Mouse (Mus musculus) embryonic facial prominence, embryonic 11.5 days (tissue): ENCODE measurements around the gene Celsr1. TPM values are rescaled to one million over a fixed set of nuclear protein-coding genes. Genes with fewer than 3 reads are reported as not detected.

Source experiments
- ATAC-seq: fragments of 200-750 bp; cut with Nextera tagmentation; replicated peaks from 2 replicates; pipeline ENCODE4 v1.8.0; 2017; ENCODE audit warnings: low read depth; ENCODE audit not compliant: insufficient number of reproducible peaks, low FRiP score, low TSS enrichment
- DNase-seq: peaks from one replicate; pipeline ENCODE4 v3.0.0-alpha.2; 2015; ENCODE audit warnings: low spot score
- H3K27ac ChIP-seq: fragments of 300-500 bp; sonication (generic); replicated peaks from 2 replicates; pipeline ENCODE4 v1.5.1; 2014; ENCODE audit warnings: mild to moderate bottlenecking, low read depth, low read length, control low read depth
- H3K27me3 ChIP-seq: fragments of 300-500 bp; sonication (generic); 2 replicates; pipeline ENCODE4 v1.6.1; 2014; ENCODE audit warnings: mild to moderate bottlenecking, low read length, moderate library complexity, mixed read lengths; ENCODE audit not compliant: control insufficient read depth, insufficient read depth
- H3K36me3 ChIP-seq: fragments of 300-500 bp; sonication (generic); replicated peaks from 2 replicates; pipeline ENCODE4 v1.6.1; 2014; ENCODE audit warnings: low read depth, mild to moderate bottlenecking, low read length, moderate library complexity, mixed read lengths; ENCODE audit not compliant: control insufficient read depth, insufficient read depth
- H3K4me1 ChIP-seq: fragments of 300-500 bp; sonication (generic); 2 replicates; pipeline ENCODE4 v1.6.1; 2014; ENCODE audit warnings: low read length, mixed read lengths; ENCODE audit not compliant: control insufficient read depth, insufficient read depth
- H3K4me2 ChIP-seq: fragments of 300-500 bp; sonication (generic); 2 replicates; pipeline ENCODE4 v1.6.1; 2014; ENCODE audit warnings: low read depth, mild to moderate bottlenecking, control low read depth, low read length, moderate library complexity
- H3K4me3 ChIP-seq: fragments of 300-500 bp; sonication (generic); 2 replicates; pipeline ENCODE4 v1.5.1; 2014; ENCODE audit warnings: low read depth, low read length, control low read depth
- H3K9ac ChIP-seq: fragments of 300-500 bp; sonication (generic); replicated peaks from 2 replicates; pipeline ENCODE4 v1.6.1; 2014; ENCODE audit warnings: mild to moderate bottlenecking, control low read depth, low read length
- H3K9me3 ChIP-seq: fragments of 300-500 bp; sonication (generic); replicated peaks from 2 replicates; pipeline ENCODE4 v1.6.1; 2016; ENCODE audit warnings: mild to moderate bottlenecking, low read length, inconsistent platforms, mixed read lengths; ENCODE audit not compliant: control insufficient read depth
- WGBS: fragments of 180-500 bp; shearing (Covaris S2); extraction: QIAGEN DNeasy Blood & Tissue Kit; methylation state at CpG from one replicate; pipeline ENCODE4 v1.1.7; 2014; 5-methylcytosine and 5-hydroxymethylcytosine counted together
- polyA plus RNA-seq: library from polyadenylated mRNA; unstranded; fragments of >200 nt; fragmentation: Nextera tagmentation; extraction: Ambion mirVana; gene quantifications from 2 replicates; pipeline ENCODE4 v1.2.1, GENCODE M21; 2014

Gene Celsr1
- polyA plus RNA-seq, 1 experiment from 2014 or later, result 2.0 TPM

DNA sequence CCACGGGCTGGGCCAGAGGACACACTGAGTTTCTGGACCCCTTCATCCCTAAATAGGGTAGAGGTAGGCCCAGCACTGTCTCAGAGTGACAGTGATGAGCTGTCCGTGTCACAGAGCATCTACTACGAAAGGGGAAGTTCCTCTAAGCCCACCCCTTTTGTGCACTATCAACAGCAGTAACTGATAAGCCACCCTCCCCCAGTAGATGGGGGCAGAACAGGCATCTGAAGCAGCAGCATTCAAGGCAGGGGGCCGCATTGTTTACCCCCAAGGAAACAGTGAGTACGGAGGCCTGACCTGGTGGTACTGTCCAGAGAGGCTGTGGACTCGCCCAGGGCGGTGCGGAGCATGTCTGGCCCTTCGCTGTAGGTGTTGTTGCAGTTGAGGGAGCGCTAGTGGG is 131.1 kb downstream of the Celsr1 start:
- 85% methylated on average over 10 of the region's 10 CpGs for WGBS
- no peak for ATAC-seq
- no peak overlapping the region for H3K27ac ChIP-seq
- H3K4me3 ChIP-seq, result no peak overlapping the region
- DNase-seq, result no peak
- no peak overlapping the region for H3K4me2 ChIP-seq
- H3K36me3 ChIP-seq, result no peaks in the 10 kb centered on the region
- H3K4me1 ChIP-seq, result no peaks in the 10 kb centered on the region
- H3K9me3 ChIP-seq, result no peaks in the 10 kb centered on the region
- no peaks in the 10 kb centered on the region for H3K27me3 ChIP-seq
- H3K9ac ChIP-seq, result no peak overlapping the region

DNA sequence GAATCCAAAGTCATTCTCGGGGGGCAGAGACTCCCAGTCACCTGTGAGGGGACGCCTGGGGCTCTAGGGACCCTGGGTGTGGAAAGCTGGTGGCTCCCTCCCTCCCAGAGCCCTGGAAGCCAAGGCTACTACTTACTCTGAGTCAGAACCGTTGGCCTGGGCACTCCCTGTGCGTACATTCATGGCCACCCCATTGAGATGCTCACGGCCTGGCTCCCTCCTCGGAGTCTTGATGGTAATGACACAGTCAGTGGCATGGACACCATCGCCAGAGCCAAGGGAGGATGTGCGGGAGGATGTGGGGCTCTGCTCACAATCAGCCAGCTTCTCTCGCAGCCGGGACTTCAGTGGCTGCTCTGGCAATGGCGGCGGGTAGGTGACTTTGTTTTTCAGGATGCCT is 132.8 kb downstream of the Celsr1 start:
- no peaks in the 10 kb centered on the region for H3K36me3 ChIP-seq
- no peaks in the 10 kb centered on the region for H3K4me1 ChIP-seq
- H3K27me3 ChIP-seq, result no peaks in the 10 kb centered on the region
- no peak overlapping the region for H3K9ac ChIP-seq
- H3K9me3 ChIP-seq, result no peaks in the 10 kb centered on the region
- no peak overlapping the region for H3K27ac ChIP-seq
- WGBS, result 85% methylated on average over 12 of the region's 12 CpGs
- DNase-seq (no peak), ATAC-seq (no peak)
- no peak overlapping the region for H3K4me3 ChIP-seq
- H3K4me2 ChIP-seq, result no peak overlapping the region

DNA sequence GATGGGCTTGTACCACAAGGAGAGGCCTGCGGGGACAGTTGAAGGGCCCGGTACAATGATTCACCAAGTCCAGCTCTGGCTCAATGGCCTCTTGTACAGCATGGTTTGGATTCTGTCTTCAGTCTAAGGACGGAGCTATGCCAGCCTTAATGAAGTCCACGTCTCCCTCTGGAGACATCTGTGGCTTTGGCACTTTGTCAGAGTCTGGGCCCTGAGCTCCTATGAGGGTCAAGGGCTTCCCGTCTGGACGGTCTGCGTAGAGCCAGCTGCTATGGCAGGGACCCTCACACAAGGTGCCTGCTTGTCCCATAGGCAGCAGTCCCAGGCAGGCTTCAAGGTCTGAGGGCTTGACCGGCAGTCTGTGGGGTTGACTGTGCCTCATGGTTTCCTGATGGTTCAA is 133.3 kb downstream of the Celsr1 start:
- Histone ChIP-seq H3K4me1 (no peaks in the 10 kb centered on the region), H3K9ac (no peak overlapping the region), H3K4me2 (no peak overlapping the region), H3K27ac (no peak overlapping the region), H3K27me3 (no peaks in the 10 kb centered on the region), H3K4me3 (no peak overlapping the region), H3K9me3 (no peaks in the 10 kb centered on the region), H3K36me3 (no peaks in the 10 kb centered on the region)
- no peak for DNase-seq
- WGBS, result 95% methylated on average over 8 of the region's 8 CpGs
- no peak for ATAC-seq

DNA sequence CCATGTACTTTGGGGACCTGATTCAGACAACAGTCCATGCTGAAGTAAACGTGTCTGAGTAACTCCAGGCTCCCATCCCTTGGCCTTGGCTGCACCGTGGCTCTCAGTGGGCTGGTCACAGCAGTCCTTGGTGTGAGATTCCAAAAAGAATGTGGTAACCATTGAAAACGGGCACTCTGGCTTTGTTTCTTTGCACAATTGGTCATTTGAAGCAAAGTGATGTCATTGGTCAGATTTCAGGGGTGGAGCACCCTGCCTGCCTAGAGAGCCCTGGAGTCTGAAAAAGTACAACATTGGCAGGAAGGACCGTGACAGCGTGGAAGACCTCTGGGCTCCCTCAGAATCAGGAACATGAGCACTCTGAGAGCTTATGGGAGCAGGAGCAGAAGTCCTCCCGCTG is 134.2 kb downstream of the Celsr1 start:
- no peaks in the 10 kb centered on the region for H3K27me3 ChIP-seq
- no peak overlapping the region for H3K4me3 ChIP-seq
- H3K4me2 ChIP-seq, result no peak overlapping the region
- WGBS, result 68% methylated on average over 6 of the region's 6 CpGs
- no peak overlapping the region for H3K9ac ChIP-seq
- peaks cover 2% of the 10 kb centered on the region; the same call in 1 of the 2 replicates for H3K36me3 ChIP-seq
- no peaks in the 10 kb centered on the region for H3K4me1 ChIP-seq
- no peak overlapping the region for H3K27ac ChIP-seq
- ATAC-seq (no peak), DNase-seq (no peak)
- H3K9me3 ChIP-seq, result no peaks in the 10 kb centered on the region

DNA sequence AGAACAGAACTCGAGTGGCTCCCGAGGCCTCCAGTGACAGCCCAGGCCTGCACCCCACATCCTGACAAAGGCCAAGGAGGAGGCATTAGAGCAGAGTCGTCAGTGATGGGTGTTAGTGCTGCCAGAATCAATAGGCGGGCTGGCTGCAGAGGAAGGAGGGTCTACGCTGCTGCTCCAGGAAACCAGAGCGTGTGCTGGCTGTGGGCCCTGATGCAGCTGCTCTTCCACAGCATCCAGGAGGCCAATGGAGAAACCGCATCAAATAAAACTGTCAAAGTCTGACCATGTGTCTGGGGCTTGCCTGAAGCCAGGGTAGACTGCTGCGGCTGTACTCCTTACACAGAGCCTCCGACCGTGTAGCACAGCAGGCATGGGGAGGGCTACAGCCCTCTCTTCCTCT is 136.5 kb downstream of the Celsr1 start:
- no peaks in the 10 kb centered on the region for H3K4me1 ChIP-seq
- H3K4me2 ChIP-seq, result no peak overlapping the region
- no peak overlapping the region for H3K27ac ChIP-seq
- H3K36me3 ChIP-seq, result peaks cover 3% of the 10 kb centered on the region; the same call in 1 of the 2 replicates
- H3K9me3 ChIP-seq, result no peaks in the 10 kb centered on the region
- 89% methylated on average over 10 of the region's 10 CpGs for WGBS
- H3K27me3 ChIP-seq, result no peaks in the 10 kb centered on the region
- no peak for ATAC-seq
- no peak overlapping the region for H3K9ac ChIP-seq
- no peak overlapping the region for H3K4me3 ChIP-seq
- no peak for DNase-seq

DNA sequence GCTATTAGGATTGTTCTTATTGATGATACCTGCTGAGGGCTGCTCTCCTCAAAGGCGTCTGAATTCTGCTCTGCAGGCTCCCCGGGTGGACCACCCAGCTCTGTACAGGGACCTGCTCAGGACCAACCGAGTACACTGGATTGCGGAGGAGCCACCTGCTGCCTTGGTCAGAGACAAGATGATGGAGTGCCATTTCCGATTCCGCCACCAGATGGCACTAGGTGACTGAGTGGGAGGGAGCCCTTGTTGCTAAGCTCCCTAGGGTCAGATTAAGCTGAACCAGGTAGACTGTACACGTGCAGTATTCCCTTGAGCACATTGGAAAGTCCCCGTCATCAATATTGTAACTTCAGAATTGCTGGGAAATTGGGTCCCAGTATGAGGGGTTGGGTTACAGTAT is 137.3 kb downstream of the Celsr1 start:
- H3K4me2 ChIP-seq, result no peak overlapping the region
- DNase-seq, result peak; percentile 86
- H3K4me1 ChIP-seq, result no peaks in the 10 kb centered on the region
- H3K9me3 ChIP-seq, result no peaks in the 10 kb centered on the region
- WGBS, result 14% methylated on average over 8 of the region's 8 CpGs
- H3K4me3 ChIP-seq, result no peak overlapping the region
- peaks cover 3% of the 10 kb centered on the region; the same call in 1 of the 2 replicates for H3K36me3 ChIP-seq
- H3K9ac ChIP-seq, result no peak overlapping the region
- peak; percentile 42; the same call in 1 of the 2 replicates for ATAC-seq
- no peaks in the 10 kb centered on the region for H3K27me3 ChIP-seq
- H3K27ac ChIP-seq, result no peak overlapping the region

DNA sequence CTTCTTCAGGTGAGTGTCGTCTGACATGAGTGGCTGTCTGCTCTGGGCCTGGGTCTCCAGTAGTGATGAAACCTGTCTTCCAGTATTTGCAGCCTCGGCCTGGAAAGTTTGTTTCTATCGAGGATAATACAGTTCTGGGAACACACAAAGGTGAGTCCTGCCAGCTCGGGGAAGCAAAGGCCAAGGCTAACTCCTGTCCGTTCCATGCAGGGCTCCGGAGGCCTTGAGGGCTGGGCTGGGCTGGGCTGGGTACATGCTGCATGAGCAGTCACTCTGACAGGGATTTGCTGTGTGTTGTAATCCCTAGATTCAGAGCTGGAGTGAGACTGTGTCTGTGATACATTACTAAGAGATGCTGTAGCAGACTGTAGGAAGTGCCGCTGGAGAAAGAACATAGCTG is 139.7 kb downstream of the Celsr1 start:
- Histone ChIP-seq H3K4me2 (no peak overlapping the region), H3K27me3 (no peaks in the 10 kb centered on the region), H3K4me1 (no peaks in the 10 kb centered on the region), H3K4me3 (no peak overlapping the region), H3K27ac (no peak overlapping the region), H3K36me3 (peaks cover 3% of the 10 kb centered on the region; the same call in 1 of the 2 replicates), H3K9me3 (no peaks in the 10 kb centered on the region), H3K9ac (no peak overlapping the region)
- 90% methylated on average over 7 of the region's 7 CpGs for WGBS
- no peak for DNase-seq
- ATAC-seq, result no peak

DNA sequence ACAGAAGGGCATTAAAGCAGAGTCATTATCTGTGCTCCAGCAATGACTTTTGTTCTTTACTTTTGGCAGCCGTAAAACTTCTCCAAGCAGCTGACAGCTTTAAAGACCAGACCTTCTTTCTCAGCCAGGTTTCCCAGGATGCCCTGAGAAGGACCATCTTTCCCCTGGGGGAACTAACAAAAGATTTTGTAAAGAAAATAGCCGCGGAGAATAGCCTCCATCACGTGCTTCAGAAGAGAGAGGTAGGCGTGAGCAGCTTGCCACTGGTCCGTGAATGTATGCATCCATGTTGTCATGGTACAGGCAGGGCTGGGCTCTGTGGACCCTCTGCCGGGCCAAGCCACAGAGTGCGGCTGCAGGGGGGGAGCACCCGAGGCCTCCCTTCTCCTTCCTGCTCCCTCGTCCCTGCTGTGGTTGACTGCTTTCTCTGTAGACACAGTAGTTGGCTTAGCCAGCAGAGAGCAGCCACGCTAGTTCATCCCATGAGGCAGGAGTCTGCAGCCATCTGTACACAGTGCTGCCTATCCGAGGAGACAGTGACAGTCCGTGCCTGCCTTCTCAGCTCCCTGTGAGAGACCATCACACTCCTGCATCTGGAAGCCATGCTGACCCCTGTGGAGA is 141.0 kb downstream of the Celsr1 start:
- Histone ChIP-seq H3K36me3 (peaks cover 3% of the 10 kb centered on the region), H3K9me3 (no peaks in the 10 kb centered on the region), H3K9ac (no peak overlapping the region), H3K4me1 (no peaks in the 10 kb centered on the region), H3K4me2 (no peak overlapping the region), H3K27me3 (no peaks in the 10 kb centered on the region), H3K27ac (no peak overlapping the region), H3K4me3 (no peak overlapping the region)
- ATAC-seq (no peak), DNase-seq (no peak)
- 87% methylated on average over 13 of the region's 13 CpGs for WGBS
